ENCODE assay signal across 17 mouse cellular contexts in genomic region chr4:114738903-114739667, GRCm38 (mm10).
DNase-seq lines count a peak whose midpoint lies in the region; ATAC-seq and TF ChIP-seq lines count a peak whose summit lies in the region.
"Had no signal": no experiment of that assay in that cellular context is flagged by ENCODE, and none has a peak within 500 bp of the region (broad histone marks: within the 10 kb centered on the region; RNA-seq: fewer than 3 reads in every experiment).

No protein-coding gene starts in this region.

- ATAC-seq in liver, embryonic 11.5 days (replicated peaks; ENCODE audit: low FRiP score): no peak
- no peak for ATAC-seq in liver, embryonic 12.5 days
- ATAC-seq in embryonic facial prominence, embryonic 11.5 days (replicated peaks; ENCODE audit: insufficient number of reproducible peaks, low FRiP score, low TSS enrichment, low read depth): no peak
- peak; percentile 73; the same call in 1 of the 2 replicates for ATAC-seq in kidney, postnatal 0 days (replicated peaks; ENCODE audit: low FRiP score, low read depth)
- peak; percentile 77; the same call in 1 of the 2 replicates for ATAC-seq in limb, embryonic 14.5 days (ENCODE audit: low FRiP score, low read depth)
- ATAC-seq: forebrain, embryonic 16.5 days had no signal

- H3K36me3 ChIP-seq in liver, embryonic 11.5 days (ENCODE audit: control insufficient read depth, insufficient read depth, low read length): no peaks in the 10 kb centered on the region
- H3K36me3 ChIP-seq in liver, embryonic 12.5 days: no peaks in the 10 kb centered on the region
- no peaks in the 10 kb centered on the region for H3K36me3 ChIP-seq in embryonic facial prominence, embryonic 11.5 days (replicated peaks; ENCODE audit: control insufficient read depth, insufficient read depth, low read depth, low read length)
- H3K36me3 ChIP-seq in kidney, postnatal 0 days (ENCODE audit: insufficient read depth, low read length): no peaks in the 10 kb centered on the region
- H3K36me3 ChIP-seq in limb, embryonic 14.5 days (ENCODE audit: control insufficient read depth, insufficient read depth, low read length): no peaks in the 10 kb centered on the region
- H3K36me3 ChIP-seq: hindbrain, embryonic 12.5 days; liver, embryonic 13.5 days; midbrain, embryonic 12.5 days had no signal

- H3K4me1 ChIP-seq in liver, embryonic 11.5 days (replicated peaks; ENCODE audit: control insufficient read depth, insufficient read depth, low read length): no peaks in the 10 kb centered on the region
- H3K4me1 ChIP-seq in liver, embryonic 12.5 days: no peaks in the 10 kb centered on the region
- no peaks in the 10 kb centered on the region for H3K4me1 ChIP-seq in embryonic facial prominence, embryonic 11.5 days (ENCODE audit: control insufficient read depth, insufficient read depth, low read length)
- peaks cover 6% of the 10 kb centered on the region; the same call in 1 of the 2 replicates for H3K4me1 ChIP-seq in kidney, postnatal 0 days (replicated peaks; ENCODE audit: insufficient read depth, low read length)
- H3K4me1 ChIP-seq in limb, embryonic 14.5 days (ENCODE audit: control insufficient read depth, insufficient read depth, low read length): peaks cover 14% of the 10 kb centered on the region
- H3K4me1 ChIP-seq: hindbrain, embryonic 12.5 days; liver, embryonic 13.5 days; midbrain, embryonic 12.5 days had no signal

- no peak overlapping the region for H3K27ac ChIP-seq in liver, embryonic 11.5 days (ENCODE audit: low read depth, low read length)
- no peak overlapping the region for H3K27ac ChIP-seq in liver, embryonic 12.5 days
- H3K27ac ChIP-seq in embryonic facial prominence, embryonic 11.5 days (replicated peaks; ENCODE audit: low read depth, low read length): no peak overlapping the region
- peak overlapping the region; percentile 77 for H3K27ac ChIP-seq in kidney, postnatal 0 days
- H3K27ac ChIP-seq in limb, embryonic 14.5 days (replicated peaks; ENCODE audit: low read depth, low read length): 0 out of 2 replicates have a peak overlapping the region, but pooled peaks have one; percentile 15
- H3K27ac ChIP-seq: hindbrain, embryonic 12.5 days; liver, embryonic 13.5 days; midbrain, embryonic 12.5 days had no signal

- 49% methylated on average over 16 of the region's 16 CpGs for WGBS in liver, embryonic 11.5 days
- WGBS in liver, embryonic 12.5 days (ENCODE audit: insufficient replicate concordance): 57% methylated on average over 16 of the region's 16 CpGs
- WGBS in embryonic facial prominence, embryonic 11.5 days: 24% methylated on average over 16 of the region's 16 CpGs
- 12% methylated on average over 16 of the region's 16 CpGs for whole genome bisulfite sequencing in kidney, postnatal 0 days
- WGBS in limb, embryonic 14.5 days: 23% methylated on average over 16 of the region's 16 CpGs

- H3K27me3 ChIP-seq in liver, embryonic 11.5 days (replicated peaks; ENCODE audit: control insufficient read depth, insufficient read depth, low read length): no peaks in the 10 kb centered on the region
- H3K27me3 ChIP-seq in liver, embryonic 12.5 days (replicated peaks): no peaks in the 10 kb centered on the region; the same call in 1 of the 2 replicates
- H3K27me3 ChIP-seq in embryonic facial prominence, embryonic 11.5 days (ENCODE audit: control insufficient read depth, insufficient read depth, low read length): no peaks in the 10 kb centered on the region
- H3K27me3 ChIP-seq in kidney, postnatal 0 days (ENCODE audit: insufficient read depth, low read length): no peaks in the 10 kb centered on the region
- H3K27me3 ChIP-seq in limb, embryonic 14.5 days (ENCODE audit: control insufficient read depth, insufficient read depth, low read length): no peaks in the 10 kb centered on the region
- H3K27me3 ChIP-seq: hindbrain, embryonic 12.5 days; liver, embryonic 13.5 days; midbrain, embryonic 12.5 days had no signal

- TF ChIP-seq CTCF in kidney, postnatal 0 days (IDR thresholded peaks at IDR 0.05; ENCODE audit: low read depth): no peak

- H3K9ac ChIP-seq in liver, embryonic 11.5 days (ENCODE audit: low read depth, low read length): no peak overlapping the region
- no peak overlapping the region for H3K9ac ChIP-seq in liver, embryonic 12.5 days
- no peak overlapping the region for H3K9ac ChIP-seq in embryonic facial prominence, embryonic 11.5 days (replicated peaks; ENCODE audit: low read length)
- H3K9ac ChIP-seq in kidney, postnatal 0 days (ENCODE audit: low read depth, low read length): no peak overlapping the region
- no peak overlapping the region for H3K9ac ChIP-seq in limb, embryonic 14.5 days (ENCODE audit: low read depth, low read length, severe bottlenecking)
- H3K9ac ChIP-seq: hindbrain, embryonic 12.5 days; liver, embryonic 13.5 days; midbrain, embryonic 12.5 days had no signal

- DNase-seq in liver, embryonic 11.5 days (ENCODE audit: low spot score): peak; percentile 25
- peak; percentile 35 for DNase-seq in embryonic facial prominence, embryonic 11.5 days (ENCODE audit: low spot score)
- DNase-seq in kidney, postnatal 0 days (ENCODE audit: low spot score): peak; percentile 89
- DNase-seq in limb, embryonic 14.5 days (ENCODE audit: low spot score): peak; percentile 42
- DNase-seq in frontal cortex, postnatal 25 days (ENCODE audit: low spot score in 2 of 2): no peak
- DNase-seq in frontal cortex, adult 2 months (ENCODE audit: extremely low spot score in 1 of 2, low spot score in 1 of 2): no peak
- DNase-seq in ovary, postnatal 14 days (ENCODE audit: low spot score): no peak
- DNase-seq: adrenal gland, postnatal 36 days; cerebellum, postnatal 14 days; gastrocnemius, postnatal 36 days; liver, embryonic 13.5 days; lung, postnatal 10 days; right cerebral cortex, postnatal 4 days had no signal

- no peak overlapping the region for H3K4me3 ChIP-seq in liver, embryonic 11.5 days (ENCODE audit: low read depth, low read length)
- no peak overlapping the region for H3K4me3 ChIP-seq in liver, embryonic 12.5 days
- H3K4me3 ChIP-seq in embryonic facial prominence, embryonic 11.5 days (ENCODE audit: low read depth, low read length): no peak overlapping the region
- no peak overlapping the region for H3K4me3 ChIP-seq in kidney, postnatal 0 days (replicated peaks; ENCODE audit: low read depth, low read length)
- H3K4me3 ChIP-seq in limb, embryonic 14.5 days (replicated peaks; ENCODE audit: low read length): no peak overlapping the region
- H3K4me3 ChIP-seq: hindbrain, embryonic 12.5 days; liver, embryonic 13.5 days; midbrain, embryonic 12.5 days had no signal

- H3K4me2 ChIP-seq in liver, embryonic 11.5 days: no peak overlapping the region
- no peak overlapping the region for H3K4me2 ChIP-seq in liver, embryonic 12.5 days
- H3K4me2 ChIP-seq in embryonic facial prominence, embryonic 11.5 days (ENCODE audit: low read depth, low read length): no peak overlapping the region
- H3K4me2 ChIP-seq in kidney, postnatal 0 days (ENCODE audit: low read length): no peak overlapping the region
- H3K4me2 ChIP-seq in limb, embryonic 14.5 days (replicated peaks; ENCODE audit: low read depth, low read length, severe bottlenecking): no peak overlapping the region
- H3K4me2 ChIP-seq: hindbrain, embryonic 12.5 days; liver, embryonic 13.5 days; midbrain, embryonic 12.5 days had no signal

- no peaks in the 10 kb centered on the region for H3K9me3 ChIP-seq in liver, embryonic 11.5 days (ENCODE audit: control insufficient read depth, low read length)
- H3K9me3 ChIP-seq in liver, embryonic 12.5 days (replicated peaks): no peaks in the 10 kb centered on the region
- no peaks in the 10 kb centered on the region for H3K9me3 ChIP-seq in embryonic facial prominence, embryonic 11.5 days (replicated peaks; ENCODE audit: control insufficient read depth, low read length)
- no peaks in the 10 kb centered on the region for H3K9me3 ChIP-seq in kidney, postnatal 0 days (replicated peaks; ENCODE audit: low read length)
- no peaks in the 10 kb centered on the region for H3K9me3 ChIP-seq in limb, embryonic 14.5 days (ENCODE audit: control insufficient read depth, low read length)
- H3K9me3 ChIP-seq: hindbrain, embryonic 12.5 days; liver, embryonic 13.5 days; midbrain, embryonic 12.5 days had no signal

- TF ChIP-seq POLR2A in limb, embryonic 14.5 days (IDR thresholded peaks at IDR 0.05; ENCODE audit: borderline replicate concordance, extremely low read depth, insufficient read depth, insufficient read length): no peak

Comparison
In these comparisons a context has a peak if more than half of its experiments do, and no peak if none do; other contexts are left out.
1. ATAC-seq: peak in kidney, postnatal 0 days (single experiment) and limb, embryonic 14.5 days (single experiment); none in liver, embryonic 11.5 days (single experiment), liver, embryonic 12.5 days (single experiment) and embryonic facial prominence, embryonic 11.5 days (single experiment).
2. DNase-seq: peak in liver, embryonic 11.5 days (single experiment), embryonic facial prominence, embryonic 11.5 days (single experiment), kidney, postnatal 0 days (single experiment) and limb, embryonic 14.5 days (single experiment); none in frontal cortex, postnatal 25 days (0 of 2), frontal cortex, adult 2 months (0 of 2) and ovary, postnatal 14 days (single experiment).
3. H3K27ac ChIP-seq: peak in kidney, postnatal 0 days (single experiment) and limb, embryonic 14.5 days (single experiment); none in liver, embryonic 11.5 days (single experiment), liver, embryonic 12.5 days (single experiment) and embryonic facial prominence, embryonic 11.5 days (single experiment).